Mouse (Mus musculus): ENCODE results near the gene Dclk2.

Gene Dclk2

GRCm38 (mm10) chr3:86887512-86887911, 33.1 kb downstream of the Dclk2 start:
- no peak for DNase-seq

- DNase-seq: no peak
Measured at GRCm38 (mm10) chr3:86885180-86885579, 35.5 kb downstream of the Dclk2 start.

GRCm38 (mm10) chr3:86884481-86884880, 36.2 kb downstream of the Dclk2 start:
- no peak for DNase-seq

DNA sequence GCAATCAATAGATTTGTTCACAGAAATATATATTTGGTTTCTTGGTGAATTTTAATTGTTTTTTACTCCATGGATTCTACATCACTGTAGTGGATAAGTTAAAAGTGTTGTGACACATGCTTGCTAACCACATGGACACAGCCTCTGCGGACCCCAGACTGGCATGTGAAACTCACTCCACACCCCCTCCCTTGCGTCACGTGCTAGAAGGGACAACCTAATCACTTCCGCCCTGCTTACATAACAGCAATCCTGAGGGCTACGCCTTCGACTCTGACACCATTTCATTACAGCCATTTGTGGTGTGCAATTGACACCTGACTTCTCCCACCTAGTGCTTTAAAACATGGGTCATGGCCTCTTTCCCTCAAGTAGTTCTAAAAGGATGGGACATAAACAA, 36.7 kb downstream of the Dclk2 start:
- no peak for DNase-seq

- DNase-seq: no peak
Measured at GRCm38 (mm10) chr3:86875912-86876311, 44.7 kb downstream of the Dclk2 start.

DNA sequence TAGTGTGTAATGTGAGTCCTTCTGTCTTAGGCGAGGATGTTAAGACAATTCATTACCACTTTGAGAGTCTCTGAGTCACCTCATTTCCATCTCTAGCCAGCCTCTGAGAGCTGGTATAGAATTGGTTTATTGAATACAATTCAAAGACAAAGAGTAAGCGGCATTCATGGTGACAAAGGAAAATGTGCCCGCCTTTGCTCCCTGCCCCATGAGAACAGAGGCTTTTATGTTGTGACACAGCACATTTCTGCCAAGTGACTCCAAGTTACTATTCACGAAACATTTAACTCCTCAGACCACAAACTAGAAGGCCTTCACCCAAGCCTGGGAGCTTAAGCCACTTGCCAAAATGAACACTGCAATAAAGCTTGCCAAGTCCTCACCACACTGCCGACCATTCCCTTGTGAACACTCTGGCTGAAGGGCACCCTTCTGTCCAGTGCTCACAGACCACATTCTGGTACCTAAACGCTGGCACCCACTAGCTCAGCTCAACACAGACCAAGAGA, 47.5 kb downstream of the Dclk2 start:
- no peak for DNase-seq

GRCm38 (mm10) chr3:86870952-86871351, 49.7 kb downstream of the Dclk2 start:
- no peak for DNase-seq

DNA sequence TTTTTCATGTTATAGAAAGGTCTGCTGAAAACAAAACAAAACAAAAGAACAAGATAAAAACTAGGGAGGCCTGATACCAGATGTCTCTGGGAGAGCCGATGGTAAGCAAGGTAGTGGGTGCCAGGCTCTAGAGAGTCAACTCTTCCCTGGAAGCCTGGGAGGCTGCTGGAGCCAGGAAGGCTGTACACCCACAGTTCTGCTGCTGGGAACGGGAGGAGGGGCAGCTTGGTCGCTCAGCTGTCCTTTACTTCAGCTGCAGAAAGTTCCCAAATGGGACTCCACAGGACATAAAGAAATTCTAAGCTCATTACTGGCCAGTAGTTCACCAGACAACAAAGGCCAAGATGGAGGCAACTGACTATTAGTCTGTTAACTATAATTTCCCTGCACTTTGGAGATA, 50.2 kb downstream of the Dclk2 start:
- no peak for DNase-seq

DNA sequence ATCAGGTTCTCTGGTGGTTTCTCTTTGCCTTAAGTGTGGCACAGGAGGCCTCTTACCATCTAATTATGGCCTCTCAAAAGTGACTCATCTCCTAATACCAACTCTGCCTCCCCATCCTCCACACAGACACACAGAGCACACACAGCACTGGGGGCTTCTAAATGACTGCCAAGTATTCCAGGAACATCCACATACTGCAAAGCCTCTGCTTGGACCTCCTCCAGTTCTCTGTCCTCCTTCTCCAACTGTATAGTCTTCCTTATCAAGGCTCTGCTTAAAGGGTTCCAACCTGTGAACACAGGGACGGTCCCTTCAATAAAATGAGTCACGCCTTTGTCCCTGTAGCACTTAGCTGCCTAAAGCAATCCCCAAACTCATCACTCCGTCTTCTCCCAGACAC, 51.9 kb downstream of the Dclk2 start:
- no peak for DNase-seq

DNA sequence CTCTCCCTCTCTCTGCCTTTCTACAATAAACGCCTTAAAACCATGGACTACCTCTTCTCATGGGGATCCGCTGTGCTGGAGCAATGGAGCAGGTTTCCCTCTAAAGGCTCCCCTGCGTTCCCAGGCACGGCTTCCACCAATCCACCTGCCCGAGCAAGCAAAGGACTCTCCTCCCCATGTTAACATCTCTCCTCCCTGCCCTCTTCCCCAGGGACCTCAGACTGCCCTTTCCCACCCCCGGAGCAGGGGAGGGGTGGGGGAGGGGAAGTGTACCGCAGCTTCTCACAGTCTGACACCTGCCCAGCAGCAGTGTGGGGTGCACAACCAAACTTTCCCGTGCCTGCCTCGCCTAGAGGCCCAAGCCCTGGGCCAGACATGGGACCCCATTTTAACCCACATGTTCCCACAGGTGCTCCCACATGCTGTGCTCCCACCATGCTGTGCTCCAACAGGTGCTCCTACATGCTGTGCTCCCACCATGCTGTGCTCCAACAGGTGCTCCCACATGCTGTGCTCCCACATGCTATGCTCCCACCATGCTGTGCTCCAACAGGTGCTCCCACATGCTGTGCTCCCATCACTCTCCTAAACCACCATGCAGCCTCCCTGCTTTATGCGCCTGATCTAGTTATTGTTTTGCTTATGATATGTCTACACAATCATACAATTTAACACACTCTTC, 57.2 kb downstream of the Dclk2 start:
- DNase-seq: no peak

DNA sequence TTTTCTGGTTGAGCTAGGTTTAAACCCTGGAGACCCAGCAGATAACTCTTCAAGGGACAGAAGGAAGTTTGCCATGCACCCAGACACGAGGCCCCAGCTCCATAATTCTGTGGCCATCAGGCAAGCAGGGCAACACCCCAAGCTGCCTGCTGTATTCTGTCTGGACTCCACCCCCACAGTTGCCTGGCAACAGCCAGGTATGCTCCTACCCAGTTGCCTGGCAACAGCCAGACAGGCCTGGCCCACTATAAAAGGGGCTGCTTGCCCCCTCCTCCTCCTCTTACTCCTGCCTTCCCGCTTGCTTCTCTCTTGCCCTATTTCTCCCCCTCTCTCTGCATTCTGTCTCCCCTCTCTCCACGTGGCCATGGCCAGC, 57.7 kb downstream of the Dclk2 start:
- DNase-seq: peak; percentile 52 to 66

DNA sequence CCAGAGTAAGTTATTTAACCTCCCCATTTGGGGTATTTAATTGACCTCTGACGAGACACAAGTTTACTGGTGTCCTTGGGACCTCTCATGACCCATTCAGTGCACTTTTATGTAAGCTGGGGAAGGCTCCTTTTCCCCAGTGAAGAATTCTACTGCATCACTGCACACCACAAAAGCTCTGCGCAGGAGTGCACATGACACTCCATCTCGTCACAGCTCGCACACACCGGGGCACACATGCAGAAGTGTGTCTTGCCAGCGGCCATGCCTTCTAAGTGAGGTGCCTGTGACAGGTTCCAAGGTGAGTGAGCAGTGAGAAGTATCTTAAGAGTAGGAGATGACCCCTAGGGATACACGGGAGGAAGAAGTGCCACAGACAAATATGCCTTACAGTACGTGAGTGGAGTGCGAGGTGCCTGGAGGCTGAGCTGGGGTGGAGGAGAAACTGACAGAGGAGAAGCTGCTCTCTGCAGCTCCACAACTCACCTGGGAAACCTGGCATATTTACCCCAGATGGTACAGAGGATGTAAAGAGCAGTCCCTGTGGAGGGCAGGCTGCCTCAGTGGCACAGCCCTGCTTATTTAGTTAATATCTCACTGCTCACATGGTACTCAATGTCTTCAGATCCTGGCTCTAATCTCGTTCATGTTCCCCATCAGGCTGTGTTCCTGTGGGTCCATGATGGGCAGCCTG, 58.3 kb downstream of the Dclk2 start:
- DNase-seq: no peak

GRCm38 (mm10) chr3:86859791-86860190, 60.9 kb downstream of the Dclk2 start:
- no peak for DNase-seq

- DNase-seq: no peak
Measured at GRCm38 (mm10) chr3:86858699-86859098, 62.0 kb downstream of the Dclk2 start.

GRCm38 (mm10) chr3:86857833-86858398, 62.7 kb downstream of the Dclk2 start:
- DNase-seq: no peak

DNA sequence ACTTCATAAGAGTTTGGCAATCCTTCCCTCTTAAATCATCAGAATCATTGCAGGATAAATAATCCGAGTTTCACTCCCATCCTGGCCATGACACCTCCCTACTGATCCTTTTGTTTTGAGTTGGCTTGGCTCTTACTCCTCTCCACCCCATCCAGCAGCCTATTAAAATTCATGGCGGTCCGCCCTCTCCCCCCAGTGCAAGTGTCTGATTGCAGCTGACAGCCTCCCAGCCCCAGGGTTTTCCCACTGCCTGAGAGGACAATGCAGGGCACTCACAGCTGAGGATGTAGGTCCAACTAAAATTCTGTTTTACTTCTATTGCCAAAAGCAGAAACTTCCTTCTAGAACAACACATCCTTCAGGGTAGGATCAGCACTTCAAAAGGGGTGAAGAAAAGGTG, 67.8 kb downstream of the Dclk2 start:
- no peak for DNase-seq

GRCm38 (mm10) chr3:86851131-86851530, 69.5 kb downstream of the Dclk2 start:
- no peak for DNase-seq

DNA sequence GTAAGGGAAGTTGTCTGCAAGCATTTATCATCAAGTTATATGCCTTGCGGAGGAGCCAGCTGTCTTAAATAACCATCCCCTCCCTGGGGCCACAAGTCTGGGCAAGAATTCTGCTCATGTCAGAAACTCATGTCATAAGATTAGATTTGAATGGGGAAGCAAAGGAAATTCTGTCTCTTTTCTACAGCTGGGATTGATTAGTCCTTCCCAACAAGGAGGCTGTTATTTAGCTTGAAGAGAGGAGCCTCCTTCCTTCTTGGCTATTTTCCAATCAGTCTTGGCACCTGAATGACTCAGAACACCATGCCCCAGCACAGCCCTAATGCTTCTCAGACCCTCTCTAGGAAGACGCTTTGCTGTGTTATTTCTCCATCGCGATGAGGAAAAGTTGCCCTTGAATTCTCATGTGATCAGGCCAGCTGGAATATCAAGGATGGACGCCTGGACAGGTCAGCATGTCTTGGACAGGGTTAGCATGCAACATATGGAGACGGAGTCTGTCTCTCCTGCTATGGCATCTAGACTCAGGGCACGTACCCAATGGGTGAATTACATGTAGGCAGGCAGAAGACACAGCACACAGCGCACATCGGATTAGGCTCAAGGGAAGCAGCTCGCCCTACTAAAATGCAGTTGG, 70.1 kb downstream of the Dclk2 start:
- DNase-seq: peak; percentile 79 to 83

GRCm38 (mm10) chr3:86849337-86849736, 71.3 kb downstream of the Dclk2 start:
- DNase-seq: no peak

GRCm38 (mm10) chr3:86847536-86847935, 73.1 kb downstream of the Dclk2 start:
- no peak for DNase-seq

DNA sequence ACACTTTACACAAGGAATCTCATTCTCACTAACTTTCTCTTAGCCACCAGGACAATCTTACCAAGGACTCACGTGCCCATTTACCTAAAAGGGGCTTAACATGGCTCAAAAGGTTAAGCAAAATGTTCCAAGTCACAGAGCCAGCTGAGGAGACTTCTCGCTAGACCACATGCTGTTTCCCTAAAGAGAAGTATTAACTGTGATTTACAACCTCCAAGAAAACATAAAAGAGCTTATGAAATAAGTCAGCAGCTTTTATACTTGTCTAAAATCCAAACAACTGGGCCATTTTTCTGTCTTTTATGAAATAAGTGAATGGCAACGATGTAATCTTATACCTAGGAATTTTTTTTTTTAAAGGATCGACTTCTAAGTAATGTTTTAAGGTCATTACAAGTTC, 74.6 kb downstream of the Dclk2 start:
- DNase-seq: no peak

DNA sequence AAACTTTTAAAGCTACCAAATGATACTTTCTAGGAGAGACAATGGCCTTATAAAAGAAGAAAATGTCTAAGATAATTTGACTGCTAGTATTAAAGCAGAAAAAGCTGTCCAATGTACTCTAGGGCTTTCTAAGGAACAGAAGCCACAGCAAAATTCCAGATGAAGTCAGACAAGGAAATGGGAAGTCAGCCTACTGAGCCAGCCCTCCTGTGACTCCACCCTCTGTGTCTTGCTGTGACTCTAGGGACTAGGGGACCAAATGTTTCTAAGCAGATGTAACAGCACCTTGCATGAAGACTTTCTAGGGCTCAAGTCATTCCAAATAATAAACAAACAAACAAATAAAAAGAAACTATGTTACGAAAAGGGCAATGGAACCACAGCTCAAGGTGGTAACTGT, 75.1 kb downstream of the Dclk2 start:
- no peak for DNase-seq

GRCm38 (mm10) chr3:86844804-86845481, 75.7 kb downstream of the Dclk2 start:
- DNase-seq: no peak

All from cerebellum, postnatal 25 days (tissue).